Mouse (Mus musculus): ENCODE results near the gene Otos. TPM values are rescaled to one million over a fixed set of nuclear protein-coding genes. Genes with fewer than 3 reads are reported as not detected.

The Otos gene
- 0.35 TPM in 1 of 2 replicates, not detected in the other for polyA plus RNA-seq (2015; fragmentation: Nextera tagmentation; extraction: Ambion mirVana)

GRCm38 (mm10) chr1:92648673-92649072 is at the start of gene Otos:
Gene Otos, minus strand, starts transcription at chr1:92648841.
- no peak within 1 kb of the TSS for H3K4me3 ChIP-seq
- WGBS: 27% methylated on average over 8 of the region's 8 CpGs
- peak within 1 kb of the TSS; percentile 16; the same call in 1 of the 2 replicates for H3K9ac ChIP-seq
- H3K4me2 ChIP-seq: peak within 1 kb of the TSS; percentile 22
- H3K9me3 ChIP-seq: no peaks in the 10 kb centered on the region
- ATAC-seq (replicated peaks): peak; percentile 57
- no peak within 1 kb of the TSS for H3K27ac ChIP-seq
- 0 out of 2 replicates have a peak, but pooled peaks cover 3% of the 10 kb centered on the region for H3K27me3 ChIP-seq (replicated peaks)
- peaks cover 5% of the 10 kb centered on the region; the same call in 1 of the 2 replicates for H3K4me1 ChIP-seq
- no peaks in the 10 kb centered on the region for H3K36me3 ChIP-seq (replicated peaks)

DNA sequence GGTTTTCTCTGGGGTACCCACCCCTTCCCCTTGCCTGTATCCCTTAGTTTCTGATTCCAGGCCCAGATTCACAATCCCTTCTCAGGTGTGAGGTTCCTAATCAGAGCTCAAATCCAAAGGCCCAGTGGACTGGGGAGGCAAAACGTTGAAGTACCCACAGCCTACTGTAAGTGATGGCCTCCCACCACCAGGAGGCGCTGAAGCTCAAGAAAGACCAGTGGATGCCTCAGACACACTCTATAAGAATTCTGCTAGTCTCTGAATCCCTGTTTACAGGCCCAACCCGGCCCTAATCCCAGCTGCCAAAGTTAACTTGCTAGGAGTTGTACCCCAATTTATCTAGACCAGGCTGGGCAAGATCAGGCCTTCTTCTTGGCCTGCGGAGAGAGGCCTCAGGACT is 48.2 kb upstream of the Otos start:
- Histone ChIP-seq H3K4me2 (no peak overlapping the region), H3K36me3 (replicated peaks) (no peaks in the 10 kb centered on the region), H3K4me1 (peaks cover 5% of the 10 kb centered on the region), H3K27ac (no peak overlapping the region), H3K4me3 (no peak overlapping the region), H3K9me3 (no peaks in the 10 kb centered on the region), H3K27me3 (replicated peaks) (no peaks in the 10 kb centered on the region), H3K9ac (no peak overlapping the region)
- 27% methylated on average over 4 of the region's 4 CpGs for WGBS
- peak; percentile 69; the same call in 1 of the 2 replicates for ATAC-seq (replicated peaks)

- no peak overlapping the region for H3K4me2 ChIP-seq
- no peaks in the 10 kb centered on the region for H3K36me3 ChIP-seq (replicated peaks)
- H3K27me3 ChIP-seq (replicated peaks): no peaks in the 10 kb centered on the region
- H3K9ac ChIP-seq: no peak overlapping the region
- WGBS: 81% methylated on average over 5 of the region's 5 CpGs
- no peak for ATAC-seq (replicated peaks)
- no peak overlapping the region for H3K4me3 ChIP-seq
- H3K4me1 ChIP-seq: peaks cover 5% of the 10 kb centered on the region
- H3K9me3 ChIP-seq: no peaks in the 10 kb centered on the region
- H3K27ac ChIP-seq: no peak overlapping the region
Observed at GRCm38 (mm10) chr1:92695751-92696150, 47.1 kb upstream of the Otos start.

DNA sequence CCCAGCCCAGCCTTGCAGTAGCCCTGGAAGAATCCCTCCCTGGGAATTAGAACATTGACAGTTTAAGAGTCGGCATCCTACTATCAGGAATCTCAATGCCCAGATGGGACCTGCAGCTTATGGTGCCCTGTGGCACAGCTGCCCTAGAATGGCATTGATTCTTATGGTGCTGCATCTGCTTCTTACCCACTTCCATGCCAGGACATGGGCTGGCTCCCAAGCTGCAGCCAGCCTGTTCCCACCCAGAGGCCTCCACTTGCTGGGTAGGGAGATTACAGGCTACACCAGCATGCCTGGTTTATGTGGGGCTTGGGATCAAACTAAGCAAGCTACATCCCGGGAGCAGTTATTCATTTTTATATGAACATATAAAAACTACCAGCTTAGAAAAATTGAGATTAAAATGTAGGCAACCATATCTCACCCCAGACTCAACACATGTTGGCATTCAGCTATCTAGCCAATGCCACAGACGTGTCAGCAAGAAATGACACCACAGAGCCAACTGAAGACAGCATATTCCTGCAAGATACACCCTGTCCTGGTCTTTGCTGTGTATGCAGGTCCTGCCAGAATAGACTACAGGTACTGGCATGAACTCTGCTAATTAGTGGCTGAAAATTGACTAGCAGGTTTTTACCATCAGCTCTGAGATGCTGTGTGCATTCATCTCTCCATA is 42.7 kb upstream of the Otos start:
- Histone ChIP-seq H3K27ac (no peak overlapping the region), H3K4me3 (no peak overlapping the region), H3K4me2 (no peak overlapping the region), H3K9me3 (no peaks in the 10 kb centered on the region), H3K4me1 (no peaks in the 10 kb centered on the region), H3K9ac (no peak overlapping the region), H3K36me3 (replicated peaks) (no peaks in the 10 kb centered on the region), H3K27me3 (replicated peaks) (no peaks in the 10 kb centered on the region)
- ATAC-seq (replicated peaks): no peak
- WGBS: 82% methylated on average over 3 of the region's 3 CpGs

GRCm38 (mm10) chr1:92686994-92687393 is 38.4 kb upstream of the Otos start:
- ATAC-seq (replicated peaks): no peak
- no peak overlapping the region for H3K27ac ChIP-seq
- H3K4me1 ChIP-seq: no peaks in the 10 kb centered on the region
- no peaks in the 10 kb centered on the region for H3K9me3 ChIP-seq
- H3K4me2 ChIP-seq: no peak overlapping the region
- H3K36me3 ChIP-seq (replicated peaks): no peaks in the 10 kb centered on the region
- H3K9ac ChIP-seq: no peak overlapping the region
- H3K4me3 ChIP-seq: no peak overlapping the region
- 0 out of 2 replicates have a peak, but pooled peaks cover 3% of the 10 kb centered on the region for H3K27me3 ChIP-seq (replicated peaks)
- 49% methylated on average over 8 of the region's 8 CpGs for WGBS

- no peak overlapping the region for H3K4me3 ChIP-seq
- H3K36me3 ChIP-seq (replicated peaks): no peaks in the 10 kb centered on the region
- WGBS: 86% methylated on average over 8 of the region's 8 CpGs
- no peak overlapping the region for H3K27ac ChIP-seq
- no peak for ATAC-seq (replicated peaks)
- H3K4me1 ChIP-seq: peaks cover 8% of the 10 kb centered on the region
- H3K9ac ChIP-seq: no peak overlapping the region
- no peaks in the 10 kb centered on the region for H3K9me3 ChIP-seq
- no peak overlapping the region for H3K4me2 ChIP-seq
- 0 out of 2 replicates have a peak, but pooled peaks cover 3% of the 10 kb centered on the region for H3K27me3 ChIP-seq (replicated peaks)
Observed at GRCm38 (mm10) chr1:92683151-92683550, 34.5 kb upstream of the Otos start.

DNA sequence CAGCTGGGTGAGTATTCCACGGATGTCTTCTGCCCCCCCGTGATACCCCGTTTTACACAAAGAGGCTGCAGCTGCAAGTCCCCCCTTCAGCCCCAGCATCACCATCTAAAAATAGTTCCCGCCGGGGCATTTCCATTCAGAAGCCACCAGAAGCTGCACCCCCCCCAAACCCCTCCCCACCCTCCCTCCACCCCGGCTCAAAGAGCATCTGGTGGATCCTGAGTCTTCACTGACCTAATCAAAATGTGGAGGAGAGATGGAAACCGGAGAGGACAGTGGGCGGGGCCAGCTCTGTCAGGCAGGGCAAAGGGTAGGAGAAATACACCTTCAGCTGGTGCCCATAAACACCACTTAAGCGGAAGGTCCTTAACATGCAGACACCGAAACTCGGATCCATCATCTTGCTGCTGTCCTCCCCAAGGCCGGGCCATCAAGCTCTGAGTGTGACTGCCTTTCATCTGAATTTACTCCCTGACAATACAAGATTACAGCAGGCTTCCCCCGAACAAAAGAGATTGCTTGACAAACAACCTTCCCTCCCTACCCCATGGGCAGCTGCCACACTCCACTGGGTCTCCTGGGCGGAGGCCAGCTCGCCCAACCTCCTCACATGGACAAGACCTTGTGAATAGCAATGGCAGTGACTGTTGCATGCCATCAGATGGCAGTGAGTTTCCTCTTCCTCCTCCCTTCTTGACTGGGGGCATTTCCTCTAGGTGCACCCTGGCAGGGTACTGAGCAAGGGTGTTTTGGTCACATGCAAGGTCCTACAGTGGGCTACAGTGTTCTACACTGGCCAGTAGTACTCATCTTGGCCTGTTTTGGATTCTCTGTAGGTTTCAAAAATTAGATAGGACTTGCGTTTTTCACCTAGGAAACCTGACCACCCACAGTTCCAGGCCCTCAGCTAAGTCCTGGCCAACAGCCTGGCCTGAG is 32.3 kb upstream of the Otos start:
- Histone ChIP-seq H3K4me3 (no peak overlapping the region), H3K4me1 (peaks cover 8% of the 10 kb centered on the region), H3K9me3 (no peaks in the 10 kb centered on the region), H3K27ac (no peak overlapping the region), H3K27me3 (replicated peaks) (no peaks in the 10 kb centered on the region), H3K4me2 (no peak overlapping the region), H3K36me3 (replicated peaks) (no peaks in the 10 kb centered on the region), H3K9ac (no peak overlapping the region)
- 0 out of 2 replicates have a peak, but pooled peaks have one; percentile 33 for ATAC-seq (replicated peaks)
- 20% methylated on average over 16 of the region's 16 CpGs for WGBS

DNA sequence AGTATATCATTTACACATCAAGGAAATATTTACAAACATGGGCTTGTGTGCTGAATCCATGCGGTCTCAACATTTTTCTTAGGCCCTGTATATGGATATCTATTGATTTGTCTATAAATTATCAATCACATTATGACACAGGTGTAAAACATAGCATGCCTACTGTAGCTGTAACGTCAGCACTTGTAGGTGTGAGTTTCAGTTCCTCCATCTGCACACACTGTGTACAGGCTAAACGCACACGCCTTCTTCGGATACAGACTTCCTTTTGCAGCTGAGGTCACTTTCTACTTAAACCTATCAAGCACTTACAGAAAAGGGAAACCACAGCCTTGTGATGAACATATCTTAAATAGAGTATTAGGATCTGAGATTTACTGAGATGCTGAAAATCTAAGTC is 30.1 kb upstream of the Otos start:
- no peak for ATAC-seq (replicated peaks)
- Histone ChIP-seq H3K9ac (no peak overlapping the region), H3K36me3 (replicated peaks) (no peaks in the 10 kb centered on the region), H3K27ac (no peak overlapping the region), H3K9me3 (no peaks in the 10 kb centered on the region), H3K4me2 (no peak overlapping the region), H3K27me3 (replicated peaks) (no peaks in the 10 kb centered on the region), H3K4me3 (no peak overlapping the region), H3K4me1 (peaks cover 8% of the 10 kb centered on the region)
- WGBS: 94% methylated on average over 5 of the region's 5 CpGs

DNA sequence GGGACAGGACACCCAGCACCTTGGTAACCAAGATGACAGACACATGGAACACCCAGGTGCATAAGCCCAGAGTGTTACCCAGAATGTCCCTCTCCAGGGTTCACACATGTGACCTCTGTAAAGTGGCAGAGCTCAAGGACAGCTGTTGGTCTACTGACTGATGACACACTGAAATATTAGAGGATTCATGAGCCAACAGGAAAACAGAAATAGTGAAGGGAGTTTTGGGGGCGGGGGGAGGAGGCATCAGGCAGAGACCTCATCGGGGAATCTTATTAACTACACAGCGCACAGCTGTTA is 28.0 kb upstream of the Otos start:
- Histone ChIP-seq H3K27ac (no peak overlapping the region), H3K27me3 (replicated peaks) (no peaks in the 10 kb centered on the region), H3K9ac (no peak overlapping the region), H3K4me2 (no peak overlapping the region), H3K9me3 (no peaks in the 10 kb centered on the region), H3K4me1 (peaks cover 8% of the 10 kb centered on the region), H3K36me3 (replicated peaks) (no peaks in the 10 kb centered on the region), H3K4me3 (no peak overlapping the region)
- ATAC-seq (replicated peaks): no peak
- WGBS: 83% methylated on average over 3 of the region's 3 CpGs

DNA sequence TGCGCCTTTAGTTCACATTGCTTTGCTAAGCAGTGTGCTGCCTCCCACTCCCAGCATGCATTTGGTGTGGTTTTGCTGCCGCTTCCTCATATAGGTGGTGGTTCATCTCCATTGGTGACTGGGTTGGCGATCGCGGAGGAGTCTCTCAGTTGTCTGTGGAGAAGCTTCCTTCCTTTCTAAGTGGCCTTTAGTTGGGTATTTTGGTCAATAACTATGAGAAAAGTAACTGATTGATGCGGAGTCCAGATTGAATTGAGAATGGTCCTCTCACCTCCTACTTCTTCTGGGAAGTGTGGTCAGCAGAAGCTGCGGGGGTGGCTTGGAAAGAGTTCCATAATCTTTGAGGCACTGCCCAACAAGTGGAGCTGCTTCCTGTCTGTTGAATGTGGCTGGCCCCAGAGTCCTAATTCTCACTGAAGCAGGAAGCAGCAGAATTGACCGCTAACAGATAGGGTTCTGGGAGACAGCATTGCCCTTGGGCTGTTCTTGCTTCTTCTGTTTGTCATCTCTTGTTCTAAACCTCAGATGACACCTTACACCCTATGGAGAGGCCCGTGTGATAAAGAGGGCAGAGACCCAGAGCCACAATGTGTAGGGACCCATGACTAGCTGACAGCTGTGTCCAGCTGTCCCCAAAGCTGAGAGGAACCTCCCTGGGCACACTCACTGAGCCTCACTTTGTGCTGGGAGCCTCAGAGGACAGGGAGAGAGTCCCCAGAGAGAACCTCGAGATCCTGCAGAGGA is 27.5 kb upstream of the Otos start:
- H3K4me2 ChIP-seq: no peak overlapping the region
- H3K27ac ChIP-seq: no peak overlapping the region
- ATAC-seq (replicated peaks): no peak
- no peak overlapping the region for H3K9ac ChIP-seq
- H3K9me3 ChIP-seq: no peaks in the 10 kb centered on the region
- H3K4me3 ChIP-seq: no peak overlapping the region
- WGBS: 86% methylated on average over 10 of the region's 10 CpGs
- no peaks in the 10 kb centered on the region for H3K36me3 ChIP-seq (replicated peaks)
- no peaks in the 10 kb centered on the region for H3K27me3 ChIP-seq (replicated peaks)
- peaks cover 7% of the 10 kb centered on the region for H3K4me1 ChIP-seq

GRCm38 (mm10) chr1:92673258-92673782 is 24.7 kb upstream of the Otos start:
- Histone ChIP-seq H3K4me2 (no peak overlapping the region), H3K9me3 (no peaks in the 10 kb centered on the region), H3K4me3 (no peak overlapping the region), H3K36me3 (replicated peaks) (no peaks in the 10 kb centered on the region), H3K4me1 (no peaks in the 10 kb centered on the region), H3K27ac (no peak overlapping the region), H3K9ac (no peak overlapping the region), H3K27me3 (replicated peaks) (no peaks in the 10 kb centered on the region)
- WGBS: 87% methylated on average over 5 of the region's 5 CpGs
- no peak for ATAC-seq (replicated peaks)

DNA sequence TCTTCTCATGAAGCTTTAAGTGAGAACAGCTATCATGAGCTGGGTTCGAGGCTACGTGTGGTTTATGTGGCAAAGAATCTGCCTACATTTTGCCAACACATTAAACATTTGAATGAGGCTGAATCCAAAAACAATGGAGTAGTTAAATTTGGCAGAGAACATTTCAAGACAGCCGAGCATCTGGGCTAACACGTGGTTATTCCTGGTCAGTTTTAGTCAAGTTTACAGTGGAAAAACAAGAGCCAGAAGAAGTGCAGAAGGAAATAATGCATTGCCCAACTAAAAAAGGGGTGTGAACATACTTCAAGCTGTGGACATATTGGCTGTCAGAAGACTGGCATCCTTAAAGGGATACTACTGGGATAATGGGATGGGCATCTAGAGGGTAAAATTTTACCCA is 22.7 kb upstream of the Otos start:
- no peaks in the 10 kb centered on the region for H3K36me3 ChIP-seq (replicated peaks)
- no peak for ATAC-seq (replicated peaks)
- H3K4me2 ChIP-seq: no peak overlapping the region
- no peaks in the 10 kb centered on the region for H3K4me1 ChIP-seq
- 92% methylated on average over 4 of the region's 4 CpGs for WGBS
- H3K27me3 ChIP-seq (replicated peaks): no peaks in the 10 kb centered on the region
- no peak overlapping the region for H3K4me3 ChIP-seq
- no peaks in the 10 kb centered on the region for H3K9me3 ChIP-seq
- no peak overlapping the region for H3K27ac ChIP-seq
- H3K9ac ChIP-seq: no peak overlapping the region
